Mouse (Mus musculus) MEL (cell line): Measurements from ENCODE around the gene Ppargc1a. TPM values are rescaled to one million over a fixed set of nuclear protein-coding genes. Genes with fewer than 3 reads are reported as not detected.

ENCODE experiments used
- DNase-seq: peaks from one replicate; pipeline ENCODE4 v3.0.0; 2011; ENCODE audit warnings: low read depth, low spot score
- H3K27ac ChIP-seq: 2 replicates; pipeline ENCODE4 v1.5.1; 2012; ENCODE audit warnings: low read depth, mild to moderate bottlenecking, control low read depth, low read length, moderate library complexity; ENCODE audit not compliant: control insufficient read depth
- H3K27me3 ChIP-seq, 2 experiments: fragments of 150-350 bp in 1 of 2; sonication (generic) in 1 of 2; 2 replicates each; pipeline ENCODE4 v1.6.1; 2012; ENCODE audit warnings: low read length in 2 of 2, mild to moderate bottlenecking in 2 of 2, improper control_type of control experiment in 1 of 2, moderate library complexity in 1 of 2; ENCODE audit not compliant: insufficient read depth in 2 of 2, control insufficient read depth in 1 of 2
- H3K36me3 ChIP-seq, 2 experiments: 2 replicates each; pipeline ENCODE4 v1.6.1; 2012 to 2014; ENCODE audit warnings: low read length in 2 of 2, improper control_type of control experiment in 1 of 2, inconsistent platforms in 1 of 2, mild to moderate bottlenecking in 1 of 2; ENCODE audit not compliant: insufficient read depth in 2 of 2, control insufficient read depth in 1 of 2
- H3K4me1 ChIP-seq, 2 experiments: fragments of 150-350 bp in 1 of 2; sonication (generic) in 1 of 2; 2 replicates each; pipeline ENCODE4 v1.6.1; 2012; ENCODE audit warnings: low read length in 2 of 2, improper control_type of control experiment in 1 of 2, mild to moderate bottlenecking in 1 of 2; ENCODE audit not compliant: insufficient read depth in 2 of 2, control insufficient read depth in 1 of 2
- H3K4me3 ChIP-seq, 2 experiments: fragments of 150-350 bp in 1 of 2; sonication (generic) in 1 of 2; 2 replicates each; pipeline ENCODE4 v1.5.1; 2012; ENCODE audit warnings: low read depth in 2 of 2, low read length in 2 of 2, mild to moderate bottlenecking in 2 of 2, moderate library complexity in 2 of 2, control low read depth in 1 of 2, improper control_type of control experiment in 1 of 2; ENCODE audit not compliant: control insufficient read depth in 1 of 2, insufficient read depth in 1 of 2
- H3K79me2 ChIP-seq: 2 replicates; pipeline ENCODE4 v1.6.1; 2012; ENCODE audit warnings: mild to moderate bottlenecking, low read length, moderate library complexity; ENCODE audit not compliant: control insufficient read depth, poor library complexity, insufficient read depth
- H3K9ac ChIP-seq: 2 replicates; pipeline ENCODE4 v1.6.1; 2012; ENCODE audit warnings: low read depth, mild to moderate bottlenecking, control low read depth, low read length, moderate library complexity; ENCODE audit not compliant: control insufficient read depth, poor library complexity, severe bottlenecking
- H3K9me3 ChIP-seq: fragments of 150-350 bp; sonication (generic); replicated peaks from 2 replicates; pipeline ENCODE4 v1.6.1; 2012; ENCODE audit warnings: mild to moderate bottlenecking, low read length, improper control_type of control experiment, moderate library complexity; ENCODE audit not compliant: insufficient read depth
- BHLHE40 ChIP-seq: IDR thresholded peaks from 2 replicates; pipeline ENCODE4 v1.6.1; 2012; ENCODE audit warnings: low read depth, mild to moderate bottlenecking, inconsistent platforms, low read length, improper control_type of control experiment, borderline replicate concordance
- CHD1 ChIP-seq: IDR thresholded peaks from 2 replicates; pipeline ENCODE4 v1.6.1; 2012; ENCODE audit warnings: low read depth, mild to moderate bottlenecking, inconsistent platforms, low read length, improper control_type of control experiment
- CTCF ChIP-seq, 3 experiments: IDR thresholded peaks in 2 of 3; conservative IDR thresholded peaks in 1 of 3; 2 replicates each; pipeline ENCODE4 v1.5.1; 2011 to 2012; ENCODE audit warnings: low read length in 3 of 3, low read depth in 2 of 3, mild to moderate bottlenecking in 2 of 3, improper control_type of control experiment in 1 of 3, inconsistent platforms in 1 of 3, mixed read lengths in 1 of 3, moderate library complexity in 1 of 3; ENCODE audit not compliant: control insufficient read depth in 1 of 3, insufficient read depth in 1 of 3, poor library complexity in 1 of 3, severe bottlenecking in 1 of 3
- EP300 ChIP-seq, 2 experiments: IDR thresholded peaks; 2 replicates each; pipeline ENCODE4 v1.6.1; 2011; ENCODE audit warnings: improper control_type of control experiment in 2 of 2, low read length in 2 of 2, low read depth in 1 of 2, mild to moderate bottlenecking in 1 of 2
- HCFC1 ChIP-seq: IDR thresholded peaks from 2 replicates; pipeline ENCODE4 v1.6.1; 2012; ENCODE audit warnings: low read depth, mild to moderate bottlenecking, inconsistent platforms, low read length, improper control_type of control experiment, moderate library complexity
- KAT2A ChIP-seq: conservative IDR thresholded peaks from 2 replicates; pipeline ENCODE4 v1.6.1; 2012; ENCODE audit warnings: low read depth, low read length, improper control_type of control experiment, inconsistent platforms
- MYB ChIP-seq: IDR thresholded peaks from 2 replicates; pipeline ENCODE4 v1.6.1; 2011; ENCODE audit warnings: mild to moderate bottlenecking, low read depth, low read length, improper control_type of control experiment
- MYC ChIP-seq: IDR thresholded peaks from 2 replicates; pipeline ENCODE4 v1.6.1; 2011; ENCODE audit warnings: low read depth, mild to moderate bottlenecking, low read length, improper control_type of control experiment, moderate library complexity
- POLR2A ChIP-seq, 2 experiments: IDR thresholded peaks; 2 replicates each; pipeline ENCODE4 v1.6.1; 2011 to 2012; ENCODE audit warnings: low read length in 2 of 2, mild to moderate bottlenecking in 2 of 2, control low read depth in 1 of 2, improper control_type of control experiment in 1 of 2, low read depth in 1 of 2, moderate library complexity in 1 of 2; ENCODE audit not compliant: control insufficient read depth in 1 of 2, insufficient read depth in 1 of 2, poor library complexity in 1 of 2
- POLR2AphosphoS5 ChIP-seq: IDR thresholded peaks from 2 replicates; pipeline ENCODE4 v1.6.1; 2012; ENCODE audit warnings: low read depth, borderline replicate concordance, mild to moderate bottlenecking, inconsistent platforms, low read length, moderate library complexity, mixed read lengths
- SIN3A ChIP-seq: IDR thresholded peaks from 2 replicates; pipeline ENCODE4 v1.6.1; 2012; ENCODE audit warnings: low read length, improper control_type of control experiment, inconsistent platforms
- SMC3 ChIP-seq: IDR thresholded peaks from 2 replicates; pipeline ENCODE4 v1.6.1; 2011; ENCODE audit warnings: low read depth, low read length, improper control_type of control experiment
- TAL1 ChIP-seq: IDR thresholded peaks from 2 replicates; pipeline ENCODE4 v1.6.1; 2012; ENCODE audit warnings: mild to moderate bottlenecking, inconsistent platforms, low read length, moderate library complexity, mixed read lengths
- TCF12 ChIP-seq: IDR thresholded peaks from 2 replicates; pipeline ENCODE4 v1.6.1; 2014; ENCODE audit warnings: low read depth, mild to moderate bottlenecking, inconsistent platforms, low read length, improper control_type of control experiment, moderate library complexity
- ZC3H11A ChIP-seq: IDR thresholded peaks from 2 replicates; pipeline ENCODE4 v1.6.1; 2012; ENCODE audit warnings: low read depth, mild to moderate bottlenecking, inconsistent platforms, low read length, improper control_type of control experiment
- ZMIZ1 ChIP-seq: IDR thresholded peaks from 2 replicates; pipeline ENCODE4 v1.6.1; 2012; ENCODE audit warnings: low read depth, mild to moderate bottlenecking, inconsistent platforms, low read length, improper control_type of control experiment, moderate library complexity
- polyA plus RNA-seq, 2 experiments: library from polyadenylated mRNA; stranded (reverse) in 1 of 2; unstranded in 1 of 2; fragments of >175 nt in 1 of 2; fragments of >200 nt in 1 of 2; gene quantifications; 2 replicates each; pipeline versions ENCODE4 v1.2.1 to v1.2.4; 2012; ENCODE audit warnings: low replicate concordance in 2 of 2, low read depth in 1 of 2; ENCODE audit not compliant: insufficient read length in 2 of 2, insufficient read depth in 1 of 2, missing spikeins in 1 of 2
- total RNA-seq: library from RNA; depleted of rRNA; stranded (reverse); fragments of 300-350 nt; gene quantifications from 2 replicates; pipeline ENCODE4 v1.2.3, GENCODE M21; 2012

The Ppargc1a gene
- total and polyA plus RNA-seq, 3 experiments, result 0.04 to 0.06 TPM; not detected in 1

DNA sequence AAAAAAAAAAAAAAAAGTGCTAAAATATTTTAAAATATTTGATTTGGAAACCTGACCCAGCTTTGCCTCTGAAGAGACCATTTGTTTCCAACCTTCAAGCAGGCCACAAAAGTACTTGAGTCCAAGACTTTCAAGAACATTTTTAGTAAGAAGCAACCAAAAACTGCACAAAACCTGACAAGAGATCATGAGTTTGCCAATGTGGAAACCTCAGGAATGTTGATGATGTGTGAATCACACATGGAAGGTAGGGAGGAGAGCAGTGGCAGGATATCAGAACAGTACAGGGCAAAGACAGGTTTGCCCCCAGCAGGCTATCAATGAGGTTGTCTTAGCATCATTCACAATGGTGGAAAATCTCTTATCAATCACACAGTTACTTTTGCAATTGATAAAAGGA, 2.5 kb downstream of the Ppargc1a start:
- Histone ChIP-seq H3K9me3 (no peaks in the 10 kb centered on the region), H3K79me2 (no peaks in the 10 kb centered on the region), H3K27me3 (no peaks in the 10 kb centered on the region), H3K9ac (no peak overlapping the region), H3K27ac (no peak overlapping the region), H3K4me3 (no peak overlapping the region), H3K4me1 (no peaks in the 10 kb centered on the region)
- DNase-seq, result no peak
- TF ChIP-seq BHLHE40, result no peak
- no peak for TF ChIP-seq HCFC1
- no peak for TF ChIP-seq KAT2A
- TF ChIP-seq, all 39 proteins: peak for 0
- no peaks in the 10 kb centered on the region for H3K36me3 ChIP-seq

DNA sequence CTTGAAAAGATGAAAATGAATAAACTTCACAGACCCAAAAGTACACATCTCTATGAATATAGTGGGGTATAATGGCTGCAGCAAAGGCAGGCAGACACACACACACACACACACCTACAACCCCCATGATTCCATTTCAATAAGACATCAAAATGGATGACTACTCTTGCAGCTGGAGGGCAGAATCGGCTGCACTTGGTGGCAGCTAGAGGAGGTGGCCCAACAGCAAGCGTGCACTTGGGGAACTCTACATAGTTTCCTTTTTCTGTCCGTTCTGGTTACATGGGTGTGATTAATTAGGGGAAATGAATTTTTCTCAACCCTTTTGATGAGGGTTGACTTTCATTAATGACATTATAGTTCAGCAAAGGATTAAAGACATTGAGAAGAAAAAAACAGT, 4.0 kb downstream of the Ppargc1a start:
- no peak for DNase-seq
- H3K79me2 ChIP-seq, result no peaks in the 10 kb centered on the region
- no peaks in the 10 kb centered on the region for H3K36me3 ChIP-seq
- H3K9me3 ChIP-seq, result no peaks in the 10 kb centered on the region
- no peak overlapping the region for H3K9ac ChIP-seq
- H3K4me1 ChIP-seq, result no peaks in the 10 kb centered on the region
- H3K4me3 ChIP-seq, result no peak overlapping the region
- TF ChIP-seq TAL1 (no peak), EP300 (IDR thresholded peaks at IDR 0.05; ENCODE audit: low read depth in 1 of 2, low read length in 2 of 2) (no peak), CHD1 (no peak), ZC3H11A (no peak), MYB (no peak), CTCF (IDR thresholded peaks at IDR 0.05 in 2 of 3, conservative IDR thresholded peaks at IDR 0.05 in 1 of 3; ENCODE audit: control insufficient read depth in 1 of 3, insufficient read depth in 1 of 3, low read depth in 2 of 3, low read length in 3 of 3, poor library complexity in 1 of 3, severe bottlenecking in 1 of 3) (no peak), MYC (no peak), BHLHE40 (no peak), SIN3A (no peak), POLR2A (IDR thresholded peaks at IDR 0.05; ENCODE audit: control insufficient read depth in 1 of 2, insufficient read depth in 1 of 2, low read depth in 1 of 2, low read length in 2 of 2, poor library complexity in 1 of 2) (no peak), TCF12 (no peak), SMC3 (no peak), ZMIZ1 (no peak)
- H3K27me3 ChIP-seq, result no peaks in the 10 kb centered on the region
- no peak overlapping the region for H3K27ac ChIP-seq

DNA sequence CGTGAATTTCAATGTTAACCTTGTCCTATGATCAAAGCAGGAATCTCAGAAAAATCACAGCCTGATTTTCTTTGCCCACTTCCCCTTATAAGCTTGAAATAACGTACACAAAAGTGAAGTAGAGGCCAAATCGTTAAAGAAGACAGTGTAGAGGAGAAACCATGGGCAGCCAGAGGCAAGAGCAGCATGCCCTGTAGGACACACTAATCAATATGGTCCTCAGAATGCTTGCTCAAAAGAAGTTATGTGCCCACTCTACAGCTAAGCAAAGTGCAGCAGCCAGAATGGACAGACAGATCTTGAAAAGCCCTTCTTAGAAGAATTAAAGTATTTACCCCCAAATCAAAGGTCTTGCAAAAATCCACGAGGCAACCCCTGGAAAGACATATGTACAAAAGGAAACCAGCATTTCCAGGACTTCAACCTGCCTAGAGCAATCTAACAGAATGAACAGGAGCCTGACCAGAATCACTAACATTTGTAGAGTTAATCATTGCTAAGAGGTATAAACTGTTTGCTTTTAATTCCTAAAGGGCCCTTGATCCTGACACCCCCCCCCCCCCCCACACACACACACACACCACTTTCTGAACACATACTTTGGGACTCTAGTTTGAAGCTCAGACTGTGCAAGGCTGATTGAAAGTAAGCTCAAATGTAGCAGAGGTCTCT, 9.8 kb downstream of the Ppargc1a start:
- no peak overlapping the region for H3K4me3 ChIP-seq
- no peaks in the 10 kb centered on the region for H3K79me2 ChIP-seq
- no peaks in the 10 kb centered on the region for H3K4me1 ChIP-seq
- no peak overlapping the region for H3K27ac ChIP-seq
- H3K36me3 ChIP-seq, result no peaks in the 10 kb centered on the region
- H3K27me3 ChIP-seq, result no peaks in the 10 kb centered on the region
- TF ChIP-seq ZC3H11A (no peak), MYC (no peak), POLR2AphosphoS5 (no peak), ZMIZ1 (no peak), BHLHE40 (no peak)
- no peak for DNase-seq
- H3K9me3 ChIP-seq, result no peaks in the 10 kb centered on the region
- no peak overlapping the region for H3K9ac ChIP-seq
